Mouse (Mus musculus) embryonic facial prominence, embryonic 14.5 days (tissue): Measurements from ENCODE around the gene Cwc15. TPM values are rescaled to one million over a fixed set of nuclear protein-coding genes. Genes with fewer than 3 reads are reported as not detected.

ENCODE experiments used
- ATAC-seq: fragments of 200-750 bp; cut with Nextera tagmentation; 2 replicates; pipeline ENCODE4 v1.8.0; 2017; ENCODE audit warnings: low read depth, moderate number of reproducible peaks, moderate TSS enrichment
- DNase-seq: peaks from one replicate; pipeline ENCODE4 v3.0.0-alpha.2; 2015; ENCODE audit warnings: low spot score
- H3K27ac ChIP-seq: fragments of 300-500 bp; sonication (generic); replicated peaks from 2 replicates; pipeline ENCODE4 v1.5.1; 2014; ENCODE audit warnings: low read depth, mild to moderate bottlenecking, low read length, moderate library complexity
- H3K27me3 ChIP-seq: fragments of 300-500 bp; sonication (generic); replicated peaks from 2 replicates; pipeline ENCODE4 v1.6.1; 2014; ENCODE audit warnings: low read length; ENCODE audit not compliant: control insufficient read depth, insufficient read depth
- H3K36me3 ChIP-seq: fragments of 300-500 bp; sonication (generic); 2 replicates; pipeline ENCODE4 v1.6.1; 2014; ENCODE audit warnings: low read length, mixed read lengths; ENCODE audit not compliant: control insufficient read depth, insufficient read depth
- H3K4me1 ChIP-seq: fragments of 300-500 bp; sonication (generic); 2 replicates; pipeline ENCODE4 v1.6.1; 2014; ENCODE audit warnings: antibody characterized with exemption, low read length; ENCODE audit not compliant: control insufficient read depth, insufficient read depth
- H3K4me2 ChIP-seq: fragments of 300-500 bp; sonication (generic); 2 replicates; pipeline ENCODE4 v1.6.1; 2014; ENCODE audit warnings: low read depth, mild to moderate bottlenecking, low read length, moderate library complexity, mixed read lengths
- H3K4me3 ChIP-seq: fragments of 300-500 bp; sonication (generic); 2 replicates; pipeline ENCODE4 v1.5.1; 2014; ENCODE audit warnings: low read depth, mild to moderate bottlenecking, low read length
- H3K9ac ChIP-seq: fragments of 300-500 bp; sonication (generic); 2 replicates; pipeline ENCODE4 v1.6.1; 2014; ENCODE audit warnings: low read depth, mild to moderate bottlenecking, low read length, moderate library complexity, mixed read lengths
- H3K9me3 ChIP-seq: fragments of 300-500 bp; sonication (generic); 2 replicates; pipeline ENCODE4 v1.6.1; 2016; ENCODE audit warnings: low read length; ENCODE audit not compliant: control insufficient read depth
- WGBS: fragments of 180-500 bp; shearing (Covaris S2); extraction: QIAGEN DNeasy Blood & Tissue Kit; methylation state at CpG from one replicate; pipeline ENCODE4 v1.1.7; 2014; 5-methylcytosine and 5-hydroxymethylcytosine counted together
- polyA plus RNA-seq: library from polyadenylated mRNA; unstranded; fragments of >200 nt; fragmentation: Nextera tagmentation; extraction: Ambion mirVana; gene quantifications from 2 replicates; pipeline ENCODE4 v1.2.1, GENCODE M21; 2014

Cwc15 gene
- polyA plus RNA-seq, 1 experiment from 2014 or later = 135 TPM

DNA sequence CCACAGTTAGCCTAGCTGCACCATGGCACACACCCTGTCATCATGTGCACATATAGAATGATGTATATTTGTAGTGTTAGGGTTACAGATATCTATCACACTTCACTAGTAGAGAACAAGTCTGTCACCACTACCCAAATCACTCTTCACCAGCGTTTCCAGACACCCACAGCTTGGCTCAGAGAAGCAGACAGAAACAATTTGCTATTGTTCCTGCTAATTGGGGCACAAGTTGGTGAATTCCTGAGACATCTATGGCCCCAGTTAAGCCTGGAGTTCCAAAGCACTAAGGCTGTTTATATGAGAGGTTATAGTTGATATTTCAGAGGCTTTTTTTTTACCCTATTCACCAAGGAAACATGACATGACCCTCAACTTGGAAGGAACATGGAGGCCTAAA is 16.9 kb downstream of the Cwc15 start:
- Histone ChIP-seq H3K27ac (no peak overlapping the region), H3K9ac (no peak overlapping the region), H3K4me2 (no peak overlapping the region), H3K36me3 (no peaks in the 10 kb centered on the region), H3K27me3 (no peaks in the 10 kb centered on the region), H3K4me1 (no peaks in the 10 kb centered on the region), H3K9me3 (no peaks in the 10 kb centered on the region), H3K4me3 (no peak overlapping the region)
- ATAC-seq (no peak), DNase-seq (no peak)
- 35% methylated on average over 1 of the region's 1 CpGs for WGBS

GRCm38 (mm10) chr9:14518105-14518504 is 17.7 kb downstream of the Cwc15 start:
- Histone ChIP-seq H3K27me3 (no peaks in the 10 kb centered on the region), H3K4me2 (no peak overlapping the region), H3K9me3 (no peaks in the 10 kb centered on the region), H3K4me3 (no peak overlapping the region), H3K4me1 (no peaks in the 10 kb centered on the region), H3K27ac (no peak overlapping the region), H3K36me3 (no peaks in the 10 kb centered on the region), H3K9ac (no peak overlapping the region)
- WGBS = 70% methylated on average over 3 of the region's 3 CpGs
- ATAC-seq = peak; percentile 32; the same call in 1 of the 2 replicates
- DNase-seq = no peak

GRCm38 (mm10) chr9:14520971-14521670 is 20.7 kb downstream of the Cwc15 start:
- ATAC-seq = no peak

DNA sequence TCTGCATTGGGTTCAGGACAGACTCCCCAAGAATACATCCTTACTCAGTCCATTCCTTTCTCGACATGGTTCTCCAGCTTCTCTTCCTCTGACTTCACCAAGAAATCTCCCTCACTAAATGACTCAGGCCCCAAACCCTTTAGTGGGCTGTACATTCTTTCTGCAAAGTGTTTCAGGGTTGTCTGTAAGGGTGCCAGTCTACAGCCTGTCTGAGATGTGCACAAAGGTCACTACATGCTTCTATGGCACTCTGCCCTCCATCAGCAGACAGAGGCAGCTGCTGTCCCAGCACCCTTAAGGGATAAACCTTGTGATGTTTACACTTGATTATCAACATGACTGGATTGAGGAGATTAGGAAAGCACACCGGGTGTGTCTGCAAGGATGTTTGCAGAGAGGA is 21.3 kb downstream of the Cwc15 start:
- Histone ChIP-seq H3K9ac (no peak overlapping the region), H3K27me3 (no peaks in the 10 kb centered on the region), H3K36me3 (no peaks in the 10 kb centered on the region), H3K9me3 (no peaks in the 10 kb centered on the region), H3K4me1 (no peaks in the 10 kb centered on the region), H3K4me3 (no peak overlapping the region), H3K4me2 (no peak overlapping the region), H3K27ac (no peak overlapping the region)
- 42% methylated on average over 2 of the region's 2 CpGs for WGBS
- DNase-seq = no peak
- ATAC-seq = no peak

More at GRCm38 (mm10) chr9:14520971-14521670, 20.7 kb downstream of the Cwc15 start:
- no peak overlapping the region for H3K4me2 ChIP-seq
- H3K4me1 ChIP-seq = no peaks in the 10 kb centered on the region
- H3K4me3 ChIP-seq = no peak overlapping the region
- H3K27me3 ChIP-seq = no peaks in the 10 kb centered on the region
- H3K27ac ChIP-seq = no peak overlapping the region
- 26% methylated on average over 3 of the region's 3 CpGs for WGBS
- H3K9ac ChIP-seq = no peak overlapping the region
- no peaks in the 10 kb centered on the region for H3K9me3 ChIP-seq
- H3K36me3 ChIP-seq = no peaks in the 10 kb centered on the region
- DNase-seq = no peak

- Histone ChIP-seq H3K4me1 (no peaks in the 10 kb centered on the region), H3K27me3 (no peaks in the 10 kb centered on the region), H3K9me3 (no peaks in the 10 kb centered on the region), H3K4me3 (no peak overlapping the region), H3K27ac (no peak overlapping the region), H3K36me3 (no peaks in the 10 kb centered on the region), H3K9ac (no peak overlapping the region), H3K4me2 (no peak overlapping the region)
- DNase-seq (peak; percentile 88), ATAC-seq (peak; percentile 76; the same call in 1 of the 2 replicates)
- 5% methylated on average over 4 of the region's 4 CpGs for WGBS
These were observed 23.1 kb downstream of the Cwc15 start for GRCm38 (mm10) chr9:14523408-14524043.

- no peaks in the 10 kb centered on the region for H3K36me3 ChIP-seq
- H3K9me3 ChIP-seq = no peaks in the 10 kb centered on the region
- no peaks in the 10 kb centered on the region for H3K27me3 ChIP-seq
- 71% methylated on average over 5 of the region's 5 CpGs for WGBS
- DNase-seq = no peak
- no peak for ATAC-seq
- H3K27ac ChIP-seq = no peak overlapping the region
- no peak overlapping the region for H3K4me3 ChIP-seq
- no peaks in the 10 kb centered on the region for H3K4me1 ChIP-seq
- H3K4me2 ChIP-seq = no peak overlapping the region
- no peak overlapping the region for H3K9ac ChIP-seq
These were observed 29.6 kb downstream of the Cwc15 start for GRCm38 (mm10) chr9:14530004-14530403.

DNA sequence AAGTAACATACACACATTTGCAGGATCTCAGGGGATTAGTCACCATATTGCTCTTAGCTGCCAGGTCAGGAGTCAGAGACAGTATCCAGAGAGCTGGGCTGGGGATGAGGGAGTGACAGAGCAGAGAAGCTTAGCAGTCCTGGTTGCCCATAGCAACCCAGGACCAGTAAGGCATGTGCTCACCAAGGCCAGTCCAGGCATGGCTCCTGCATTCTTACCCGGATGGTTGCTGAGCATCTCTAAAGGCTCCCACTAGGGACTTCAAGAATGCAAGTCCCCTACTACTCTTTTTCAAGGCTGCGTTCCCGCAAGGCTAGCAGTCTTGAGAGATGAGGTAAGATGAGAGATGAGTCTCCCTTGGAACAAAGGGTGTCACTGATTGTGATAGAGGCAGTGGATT is 31.9 kb downstream of the Cwc15 start:
- ATAC-seq (peak; percentile 33; the same call in 1 of the 2 replicates), DNase-seq (no peak)
- Histone ChIP-seq H3K36me3 (no peaks in the 10 kb centered on the region), H3K4me1 (no peaks in the 10 kb centered on the region), H3K27ac (no peak overlapping the region), H3K4me3 (no peak overlapping the region), H3K9ac (no peak overlapping the region), H3K4me2 (no peak overlapping the region), H3K27me3 (no peaks in the 10 kb centered on the region), H3K9me3 (no peaks in the 10 kb centered on the region)
- WGBS = 47% methylated on average over 3 of the region's 3 CpGs

DNA sequence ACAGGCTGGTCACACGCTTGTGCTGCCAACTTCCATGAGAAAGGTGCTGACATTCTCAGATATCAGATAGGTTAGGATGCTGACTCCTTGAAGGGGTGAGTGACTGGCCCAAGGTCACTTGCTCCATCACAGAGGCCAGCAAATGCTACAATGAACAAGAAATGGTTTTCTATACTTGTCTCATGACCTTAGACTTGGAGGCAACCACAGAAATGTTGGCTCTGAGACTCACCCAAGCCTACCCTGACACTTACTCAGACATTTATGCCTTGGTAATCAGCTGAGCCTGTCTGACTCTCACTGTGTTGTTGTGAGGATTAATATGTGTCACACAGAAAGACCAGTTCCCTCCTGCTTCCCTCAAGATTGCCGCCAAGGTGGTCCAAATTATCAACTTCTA is 33.2 kb downstream of the Cwc15 start:
- 79% methylated on average over 2 of the region's 2 CpGs for WGBS
- H3K4me3 ChIP-seq = no peak overlapping the region
- no peaks in the 10 kb centered on the region for H3K9me3 ChIP-seq
- no peaks in the 10 kb centered on the region for H3K4me1 ChIP-seq
- no peak for DNase-seq
- H3K9ac ChIP-seq = no peak overlapping the region
- H3K27me3 ChIP-seq = no peaks in the 10 kb centered on the region
- no peak for ATAC-seq
- H3K27ac ChIP-seq = no peak overlapping the region
- peaks cover under 1% of the 10 kb centered on the region for H3K36me3 ChIP-seq
- H3K4me2 ChIP-seq = no peak overlapping the region
